Comparison of ENCODE assay signal across 18 mouse cellular contexts in genomic region chr5:103765356-103765755, GRCm38 (mm10).
"Had no signal": no experiment of that assay in that cellular context is flagged by ENCODE, and none has a peak within 500 bp of the region (broad histone marks: within the 10 kb centered on the region; RNA-seq: fewer than 3 reads in every experiment).

No protein-coding gene starts in this region.

- H3K36me3 ChIP-seq: lung, embryonic 15.5 days; midbrain, embryonic 12.5 days; neural tube, embryonic 13.5 days; neural tube, embryonic 15.5 days had no signal

- H3K27me3 ChIP-seq: lung, embryonic 15.5 days; midbrain, embryonic 12.5 days; neural tube, embryonic 13.5 days; neural tube, embryonic 15.5 days had no signal

- H3K27ac ChIP-seq: lung, embryonic 15.5 days; midbrain, embryonic 10.5 days; midbrain, embryonic 12.5 days; neural tube, embryonic 13.5 days; neural tube, embryonic 15.5 days had no signal

- DNase-seq: liver, postnatal 0 days; lung, adult 2 months; lung, postnatal 14 days; lung, postnatal 4 days; midbrain, embryonic 14.5 days; retina, postnatal 1 day; right cerebral cortex, adult 18-20 months; right cerebral cortex, postnatal 25 days; right cerebral cortex, postnatal 4 days; spleen, adult 18-20 months; thymus, adult 18-20 months; thymus, postnatal 25 days had no signal

- H3K4me3 ChIP-seq: lung, embryonic 15.5 days; midbrain, embryonic 10.5 days; midbrain, embryonic 12.5 days; myocyte; neural tube, embryonic 13.5 days; neural tube, embryonic 15.5 days had no signal
